Mouse (Mus musculus) cerebellum, adult 2 months (tissue): ENCODE measurements around the gene Bcas3.

Experiments used
- CTCF ChIP-seq: fragments of 200-500 bp; IDR thresholded peaks from 2 replicates; pipeline ENCODE4 v1.5.1; 2011; ENCODE audit warnings: low read depth, mild to moderate bottlenecking, control low read depth, low read length, moderate library complexity, borderline replicate concordance; ENCODE audit not compliant: insufficient read depth
- POLR2A ChIP-seq: fragments of 200-500 bp; IDR thresholded peaks from 2 replicates; pipeline ENCODE4 v1.6.1; 2011; ENCODE audit warnings: low read length, control low read depth, borderline replicate concordance; ENCODE audit not compliant: insufficient read depth

DNA sequence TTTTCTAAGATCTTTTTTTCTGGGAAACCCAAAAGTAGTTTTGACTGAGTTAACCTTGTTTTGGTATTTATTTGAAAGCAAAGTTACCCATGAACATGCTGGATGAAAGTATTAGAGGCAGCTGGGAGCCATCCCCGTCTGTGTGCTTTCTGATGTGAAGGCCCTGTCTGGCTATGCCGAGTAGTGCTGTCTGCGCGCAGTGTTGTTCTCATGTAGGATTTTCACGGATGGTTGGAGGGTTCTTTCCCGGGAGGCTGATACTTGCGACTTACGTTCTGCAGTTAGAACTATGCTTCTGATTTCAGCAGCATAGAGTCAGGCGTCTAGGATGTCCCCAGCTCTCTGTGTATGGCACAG is 39.9 kb downstream of the Bcas3 start:
- no peak for TF ChIP-seq POLR2A
- TF ChIP-seq CTCF = no peak
